Mouse (Mus musculus) c-Kit-positive CD71-negative TER-119-negative erythroid progenitor cells, embryonic 14.5 days (primary cell): ENCODE results near the gene Blnk.

Experiments
- DNase-seq: peaks from one replicate; pipeline ENCODE4 v3.0.0-alpha.2; 2013; ENCODE audit warnings: low read depth

Blnk gene

DNA sequence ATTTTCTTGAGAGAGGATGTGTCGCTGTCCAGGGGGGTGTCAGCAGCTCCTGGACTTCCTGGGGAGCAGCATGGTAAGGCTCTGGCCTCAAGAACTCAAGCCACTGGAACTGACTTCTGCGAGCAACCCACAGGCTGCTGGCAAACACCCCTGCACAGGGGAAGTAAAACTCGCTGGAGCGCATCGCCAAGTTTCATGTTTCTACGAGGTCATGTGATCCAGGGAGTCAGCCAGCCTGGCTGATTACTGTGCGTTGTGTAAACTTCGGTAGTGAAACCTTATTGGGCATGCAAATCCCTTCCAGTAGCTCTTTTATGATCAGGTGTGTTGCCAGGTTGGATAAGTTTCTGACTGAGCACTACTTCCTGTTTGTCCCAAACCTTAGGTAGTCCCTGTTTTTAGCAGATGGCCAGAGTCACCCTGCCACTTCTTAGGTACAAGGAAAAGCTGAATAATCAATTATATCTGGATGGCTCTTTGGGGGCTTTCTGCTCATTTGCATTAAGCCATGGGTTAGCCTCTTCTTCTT is at the start of gene Blnk:
Gene Blnk (minus strand): TSS at position 479 of the 529 bp plus-strand sequence.
- peak; percentile 37 for DNase-seq

DNA sequence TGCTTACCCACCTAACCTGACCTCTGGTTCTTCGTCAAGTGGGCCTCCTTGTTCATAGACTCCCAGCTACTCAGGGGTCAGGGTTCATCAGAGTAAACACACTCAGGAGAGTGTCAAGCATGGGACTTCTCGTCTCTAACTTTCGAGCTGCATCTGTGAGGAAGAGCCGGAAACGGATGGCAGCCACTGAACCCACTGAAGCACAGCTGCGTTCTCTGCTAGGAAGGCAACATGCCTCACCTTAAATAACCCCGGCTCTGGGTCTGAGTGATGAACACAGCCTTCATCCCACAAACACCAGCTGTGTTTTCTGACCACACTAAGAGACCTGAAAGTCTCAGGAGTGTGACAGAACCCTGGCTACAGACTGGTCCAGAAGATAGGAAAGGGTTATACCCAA is 44.8 kb upstream of the Blnk start:
- DNase-seq, result no peak

DNA sequence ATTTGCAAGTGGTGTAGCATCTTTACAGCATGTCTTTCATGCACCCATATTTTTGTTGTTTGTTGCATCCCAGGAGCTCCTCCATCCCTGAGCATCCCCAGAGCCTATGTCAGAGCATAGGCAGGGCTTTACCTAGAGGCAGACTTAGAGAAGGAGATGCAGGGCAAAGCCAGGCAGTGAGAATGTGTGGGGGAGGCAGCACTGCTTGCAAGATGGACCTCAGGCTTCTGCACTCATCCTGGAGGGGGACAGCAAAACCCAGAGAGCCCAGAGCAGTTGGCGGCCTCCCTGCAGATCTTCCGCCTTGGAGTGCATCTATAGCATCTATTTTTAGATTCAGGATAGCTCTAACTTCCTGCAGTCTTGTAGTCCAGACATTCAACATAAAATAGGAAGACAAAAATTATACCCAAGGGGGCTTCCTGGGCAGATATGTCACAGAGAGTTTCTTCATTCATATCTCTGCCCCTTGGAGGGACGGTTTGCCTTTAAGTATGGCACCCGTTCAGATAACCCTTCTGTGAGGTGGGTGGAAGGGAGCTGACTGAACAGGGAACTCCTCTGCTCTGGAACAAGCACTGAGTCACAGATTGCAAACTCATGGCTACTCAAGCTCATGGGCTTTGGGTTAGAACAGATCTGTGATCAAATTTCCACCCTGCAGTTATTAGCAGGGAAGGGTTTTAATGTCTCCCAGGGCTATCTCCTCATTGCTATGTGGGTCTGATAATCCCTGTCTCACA is 41.6 kb upstream of the Blnk start:
- no peak for DNase-seq

DNA sequence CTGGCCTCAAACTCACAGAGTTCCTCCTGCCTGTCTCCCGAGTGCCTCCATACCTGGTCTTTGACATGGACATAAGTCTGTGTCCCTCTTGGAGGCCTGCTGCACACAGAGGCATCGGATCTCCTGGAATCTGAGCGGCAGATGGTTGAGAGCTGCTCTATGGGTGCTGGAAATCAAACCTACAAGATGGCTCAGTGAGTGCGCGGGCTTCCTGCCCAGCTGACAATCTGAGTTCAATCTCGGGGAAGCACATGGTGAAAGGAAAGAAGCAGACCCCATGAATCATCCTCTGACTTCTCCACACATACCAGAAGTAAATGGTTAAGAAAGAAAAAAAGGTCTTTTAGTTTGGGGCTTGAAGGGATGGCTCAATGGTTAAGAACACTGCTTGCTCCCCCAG is 37.5 kb upstream of the Blnk start:
- DNase-seq, result no peak

DNA sequence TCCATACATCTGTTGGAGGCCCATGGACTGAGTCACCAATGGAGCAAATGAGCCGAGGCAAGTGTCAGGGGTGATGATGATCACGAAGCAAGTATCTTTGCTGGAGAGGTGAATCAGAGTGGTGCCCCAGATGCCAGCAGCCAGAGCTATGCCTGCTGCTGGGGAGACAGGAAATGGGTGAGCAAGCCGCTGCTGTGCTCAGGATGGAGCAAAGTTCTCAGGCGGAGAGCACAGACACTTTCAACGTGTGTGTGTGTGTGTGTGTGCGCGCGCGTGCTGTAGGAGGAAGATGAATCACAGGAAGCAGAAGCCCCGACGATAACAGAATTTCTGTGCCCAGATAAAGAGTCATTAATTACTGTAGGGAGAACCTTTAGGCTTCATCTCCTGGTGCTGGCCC is 36.7 kb upstream of the Blnk start:
- peak; percentile 55 for DNase-seq

DNA sequence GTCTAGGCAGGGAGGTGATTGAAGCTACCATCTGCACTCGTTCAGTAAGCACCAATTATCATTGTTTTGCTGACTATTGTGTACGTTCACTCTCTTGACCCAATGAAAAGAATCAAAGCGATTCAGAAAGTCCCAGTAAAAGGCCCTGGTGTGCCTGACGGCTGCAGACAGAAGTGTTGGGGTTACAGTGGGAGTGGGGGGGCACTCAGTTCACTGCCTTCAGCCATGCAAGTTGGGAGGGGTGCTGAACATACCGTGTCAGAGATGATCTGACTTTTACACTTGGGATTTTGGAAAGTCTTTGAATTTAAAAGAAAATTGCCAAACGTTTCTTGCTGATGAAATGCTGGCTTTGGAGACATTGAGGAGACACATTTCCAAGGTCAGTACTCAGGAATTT is 35.8 kb upstream of the Blnk start:
- DNase-seq, result no peak

DNA sequence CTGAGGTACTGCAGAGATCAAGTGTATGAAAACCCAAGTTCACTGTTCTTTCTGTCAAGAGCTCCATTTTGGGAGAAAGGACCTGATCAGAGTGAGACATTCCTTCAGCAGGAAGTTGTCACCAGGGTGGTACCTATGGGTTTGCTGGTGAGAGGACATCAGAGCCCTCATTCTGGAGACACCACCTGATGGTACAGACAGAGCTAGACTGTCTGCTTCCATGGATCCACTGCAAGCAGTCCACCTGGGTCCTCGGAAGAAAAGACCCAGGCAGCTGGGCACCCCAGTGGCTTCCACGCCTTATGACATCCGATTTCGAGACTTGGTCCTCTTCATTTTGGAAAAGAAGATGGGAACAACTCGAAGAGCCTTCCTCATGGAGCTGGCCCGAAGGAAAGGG is 34.9 kb upstream of the Blnk start, which contains the start of gene Dntt:
Gene Dntt (plus strand): TSS at position 57 of the 400 bp plus-strand sequence.
- DNase-seq, result no peak

DNA sequence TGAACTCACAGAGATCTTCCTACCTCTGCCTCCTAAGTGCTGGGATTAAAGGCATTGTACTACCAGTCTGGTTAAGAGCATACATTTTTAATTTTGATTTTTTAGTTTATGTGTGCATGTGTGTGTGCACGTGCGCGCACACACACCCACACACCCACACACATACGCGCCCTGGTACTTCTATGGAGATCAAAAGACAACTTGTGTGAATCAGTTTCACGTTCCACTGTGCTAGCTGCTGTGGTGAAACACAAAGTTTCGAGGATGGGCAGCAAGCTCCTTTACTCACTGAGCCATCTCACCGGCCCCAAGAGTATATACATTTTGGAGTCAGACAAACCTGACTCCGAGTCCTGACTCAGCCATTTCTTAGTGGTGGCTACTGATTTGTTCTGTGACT is 33.3 kb upstream of the Blnk start:
- no peak for DNase-seq

DNA sequence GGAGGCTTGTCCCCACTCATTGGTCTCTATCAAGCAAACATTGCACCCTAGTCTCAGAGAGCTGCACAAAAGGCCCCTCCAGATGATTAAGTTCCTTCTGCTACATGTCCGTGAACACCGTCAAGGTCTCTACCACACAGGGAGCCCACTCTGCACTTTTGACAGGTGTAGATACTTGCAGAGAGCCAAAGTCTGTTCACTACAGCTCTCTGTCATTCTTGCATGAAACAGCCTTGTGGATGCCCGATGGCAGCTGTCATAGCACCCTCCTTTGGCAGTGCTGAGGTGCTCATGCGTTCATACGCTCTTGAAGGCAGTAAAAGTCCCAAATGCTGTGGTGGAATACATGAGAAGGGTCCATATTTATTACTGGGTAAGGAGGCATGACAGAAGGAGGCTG is 32.7 kb upstream of the Blnk start:
- no peak for DNase-seq

DNA sequence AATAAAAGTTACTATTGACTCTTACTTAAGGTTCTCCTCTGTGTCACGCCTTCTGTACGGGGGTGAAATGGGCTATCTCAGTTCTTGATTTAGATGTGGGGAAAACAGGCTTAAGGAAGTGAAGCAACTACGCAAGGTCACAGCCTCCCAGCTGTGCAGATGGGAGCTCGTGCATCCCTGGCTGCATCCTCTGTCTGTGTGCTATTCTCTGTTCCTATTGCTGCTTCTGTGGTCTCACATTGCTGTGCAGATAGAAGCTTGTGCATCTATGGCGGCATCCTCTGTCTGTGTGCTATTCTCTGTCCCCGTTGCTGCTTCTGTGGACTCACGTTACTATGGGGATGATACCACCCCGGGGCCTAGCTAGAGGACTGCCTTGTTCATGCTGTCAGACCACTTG is 32.2 kb upstream of the Blnk start:
- DNase-seq, result no peak

DNA sequence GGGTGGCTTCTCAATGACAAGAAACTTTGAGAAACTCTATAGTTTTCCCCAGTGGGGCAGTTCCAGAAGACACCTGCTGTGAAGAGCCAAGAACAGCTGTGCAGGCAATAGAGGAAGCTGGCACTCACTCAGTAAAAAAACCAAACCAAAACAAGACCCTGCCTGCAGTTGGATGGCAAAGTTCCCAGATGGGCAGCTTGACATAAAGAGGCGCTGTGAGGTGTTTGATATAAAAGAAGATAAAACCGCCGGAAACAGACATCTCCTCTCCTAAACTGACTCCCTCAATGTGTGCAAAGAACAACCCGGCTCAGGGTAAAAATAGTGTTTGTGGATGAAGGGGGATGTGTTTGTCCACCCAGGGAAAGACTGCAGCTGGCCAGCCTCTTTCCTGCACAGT is 27.9 kb upstream of the Blnk start:
- DNase-seq, result no peak

DNA sequence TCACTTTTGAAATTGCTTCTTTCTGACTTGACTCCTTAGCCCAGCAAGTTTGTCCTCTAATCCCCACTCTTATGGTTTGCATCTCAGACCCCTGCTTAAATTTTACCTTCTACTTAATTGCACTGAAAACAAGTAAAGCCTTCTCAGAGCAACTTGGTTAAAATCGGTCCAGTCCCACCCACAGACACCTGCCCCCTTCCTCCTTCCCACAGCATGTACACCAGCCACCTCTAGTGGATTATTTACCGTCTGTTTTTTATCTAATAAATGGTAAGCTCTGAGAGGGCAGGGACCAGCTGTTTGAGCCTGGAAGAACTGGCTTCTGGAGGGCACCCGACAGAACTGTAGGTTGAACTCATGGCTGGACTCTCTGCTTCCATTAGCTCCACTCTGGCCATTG is 26.2 kb upstream of the Blnk start:
- no peak for DNase-seq

DNA sequence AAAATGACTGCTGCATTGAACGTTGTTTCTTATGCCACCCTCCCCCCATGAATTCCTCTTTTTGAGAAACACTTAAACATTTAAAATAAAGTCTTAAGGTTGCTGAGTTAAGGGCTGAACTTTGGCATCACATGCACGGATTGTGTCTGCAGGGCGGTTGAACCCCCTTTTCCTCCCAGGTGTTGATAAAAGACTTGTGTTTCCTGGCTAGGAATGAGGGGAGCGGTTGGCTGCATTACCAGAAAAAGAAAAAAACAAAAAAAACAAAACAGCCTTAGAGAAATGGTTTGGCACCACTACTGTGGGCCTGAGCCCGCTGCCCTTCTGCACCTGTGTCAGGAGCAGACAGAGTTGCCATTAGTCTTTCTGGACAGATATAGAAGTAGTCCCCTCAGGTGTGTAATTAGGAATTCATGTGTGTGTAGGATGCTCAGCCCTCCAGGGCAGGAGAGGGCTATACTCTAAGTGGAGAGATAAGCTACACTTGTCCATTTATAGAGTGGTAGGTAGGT is 24.9 kb upstream of the Blnk start:
- DNase-seq, result no peak

DNA sequence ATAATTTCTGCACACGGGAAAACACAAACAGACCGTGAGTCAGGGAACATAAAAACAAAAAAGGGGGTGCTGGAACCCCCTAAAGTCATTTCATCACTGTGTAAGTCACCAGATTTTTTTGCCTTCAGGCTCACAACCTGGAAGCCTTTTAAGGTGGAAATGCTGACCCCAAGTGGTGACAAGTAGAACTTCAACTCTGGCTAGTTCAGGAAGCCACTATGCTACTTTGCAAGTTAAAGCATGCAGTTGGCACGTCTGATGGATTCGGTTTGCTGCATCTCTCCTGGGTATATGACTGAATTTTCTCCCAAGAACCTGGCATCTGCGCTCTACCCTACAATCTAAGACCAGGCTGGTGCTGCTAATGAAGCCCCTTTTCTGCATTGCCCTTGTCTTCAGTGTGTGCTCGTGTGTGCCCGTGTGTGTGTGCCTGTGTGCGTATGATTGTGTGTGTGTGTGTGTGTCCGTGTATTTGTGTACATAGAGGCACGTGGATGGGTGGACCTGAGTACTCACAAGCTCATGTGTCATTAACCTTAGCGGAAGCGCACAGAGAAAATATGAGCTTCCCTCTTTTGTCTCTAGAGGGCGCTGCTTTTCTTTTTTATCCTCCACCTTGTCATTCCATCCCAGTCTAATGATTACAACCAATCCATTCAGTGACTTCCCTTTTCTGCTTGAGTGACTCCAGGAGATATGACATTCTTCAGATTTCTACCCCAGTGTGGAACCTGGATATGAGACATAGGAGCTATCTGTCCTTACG is 21.8 kb upstream of the Blnk start:
- peak; percentile 73 for DNase-seq

DNA sequence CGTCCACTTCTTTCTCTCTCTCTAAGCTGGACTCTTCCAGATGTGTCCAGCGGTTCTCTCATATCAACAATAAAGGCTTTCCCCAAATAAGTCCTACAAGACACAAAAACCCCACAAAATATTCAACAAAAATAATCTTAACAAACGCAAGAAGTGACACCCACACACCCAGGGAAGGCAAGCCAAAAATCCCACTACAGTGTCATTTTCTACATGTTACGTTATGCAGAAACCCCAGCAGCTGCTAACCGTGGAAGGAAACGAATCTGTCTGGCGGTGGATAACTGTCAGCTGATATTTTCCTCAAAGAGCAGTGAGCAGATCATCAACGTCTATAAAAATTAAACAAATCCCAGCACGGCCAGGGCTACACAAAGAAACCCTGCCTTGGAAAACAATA is 19.7 kb upstream of the Blnk start:
- DNase-seq, result no peak

DNA sequence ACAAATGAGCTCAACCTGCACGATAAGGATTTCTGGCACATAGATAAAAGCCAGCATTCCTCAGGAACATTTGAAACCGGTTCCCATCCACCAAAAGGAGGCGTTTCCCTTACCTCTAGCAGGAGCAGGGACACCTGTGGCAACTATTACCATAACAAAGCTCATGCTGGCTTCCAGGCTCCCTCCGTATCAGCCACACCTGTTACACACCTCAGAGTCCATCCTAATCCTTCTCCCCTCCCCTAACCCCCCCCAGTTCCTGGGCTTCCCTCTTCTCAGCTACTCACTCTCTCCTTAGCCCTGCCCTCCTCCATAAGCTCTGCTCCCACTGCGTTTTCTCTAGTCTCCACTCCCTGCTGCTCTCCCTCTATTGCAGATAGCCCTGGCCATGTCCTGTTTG is 19.3 kb upstream of the Blnk start:
- no peak for DNase-seq

DNA sequence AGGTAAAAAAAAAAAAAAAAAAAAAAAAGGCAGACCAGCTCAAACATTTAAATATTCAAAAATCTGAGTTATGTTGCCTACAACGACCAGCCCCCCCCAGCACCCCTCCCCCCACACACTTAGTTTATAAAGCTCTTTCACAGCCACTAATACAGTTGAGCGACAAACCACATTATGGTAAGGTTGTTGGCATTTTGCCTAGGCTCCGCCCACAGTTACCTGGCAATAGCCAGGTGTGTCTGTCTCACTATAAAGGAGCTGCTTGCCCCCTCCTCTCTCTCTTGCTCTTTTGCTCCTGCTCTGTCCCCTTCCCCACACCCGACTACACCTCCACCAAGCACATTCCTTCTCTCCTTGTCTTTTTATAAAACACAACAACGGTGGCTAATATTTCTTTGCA is 17.3 kb upstream of the Blnk start:
- DNase-seq, result no peak

DNA sequence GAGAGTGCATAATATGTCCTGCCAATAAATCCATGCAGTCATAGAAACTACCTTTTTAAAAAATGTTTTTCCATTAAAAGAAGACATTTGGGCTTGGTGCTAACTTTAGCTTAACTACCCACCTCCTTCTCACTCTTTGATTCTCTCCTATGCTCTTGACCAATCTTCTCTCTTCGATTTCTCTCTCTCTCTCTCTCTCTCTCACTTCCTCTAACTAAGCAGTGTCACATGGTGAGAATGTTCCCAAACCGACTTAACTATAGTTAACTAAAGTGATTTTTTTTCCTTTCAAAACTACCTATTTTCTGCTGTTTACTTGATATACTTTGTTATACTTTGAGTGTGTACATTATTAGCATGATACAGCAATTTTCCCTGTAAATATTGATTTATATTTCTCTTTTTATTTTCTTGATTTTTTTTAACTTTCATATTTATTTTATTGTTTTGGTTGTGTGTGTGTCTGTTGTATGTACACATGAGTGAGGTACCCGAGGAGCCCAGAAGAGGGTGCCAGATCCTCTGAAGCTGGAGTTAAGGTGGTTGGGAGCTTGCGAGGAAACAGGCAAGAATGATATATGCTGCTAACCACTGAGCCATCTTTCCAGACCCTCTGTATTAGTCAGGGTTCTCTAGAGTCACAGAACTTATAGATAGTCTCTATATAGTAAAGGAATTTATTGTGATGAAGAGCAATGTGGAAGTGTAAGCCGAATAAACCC is 14.5 kb upstream of the Blnk start:
- DNase-seq, result no peak

DNA sequence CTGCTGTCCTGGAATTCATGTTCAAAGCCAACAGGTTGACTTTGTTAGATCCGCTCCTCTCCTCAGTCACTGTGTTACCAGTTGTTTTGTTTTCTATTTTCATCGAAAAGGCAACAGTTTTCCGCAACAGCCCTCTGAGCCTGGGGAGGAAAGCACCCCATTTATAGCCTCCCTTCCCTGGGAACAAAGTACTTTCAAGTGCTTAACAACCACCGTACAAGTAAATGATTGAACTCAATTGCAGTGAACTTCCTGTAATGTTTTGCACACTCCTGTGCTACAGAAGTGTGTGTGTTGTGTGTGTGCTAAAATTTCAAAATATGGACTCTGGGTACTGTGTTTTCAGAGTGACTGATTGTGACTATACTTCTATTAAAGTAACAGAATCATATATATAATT is 13.4 kb upstream of the Blnk start:
- DNase-seq, result no peak

DNA sequence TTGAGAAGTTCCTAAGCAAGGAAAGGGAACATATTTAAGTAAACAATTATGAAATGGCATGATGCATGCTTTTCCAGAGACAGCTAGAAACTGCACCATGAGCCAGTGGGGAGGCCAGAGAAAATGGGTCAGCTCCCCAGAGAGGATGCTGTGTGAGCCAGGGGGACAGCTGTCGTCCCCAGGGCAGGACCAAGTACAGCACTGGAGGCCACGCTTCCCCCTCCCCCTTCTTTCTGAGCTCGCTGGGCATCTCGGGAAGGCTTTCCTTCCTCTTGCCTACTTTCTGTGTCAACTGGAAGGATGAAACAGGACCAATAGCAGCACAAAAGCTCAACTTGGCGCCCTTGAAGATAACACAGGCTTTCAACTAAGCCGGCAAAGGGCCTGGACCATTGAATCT is 13.0 kb upstream of the Blnk start:
- no peak for DNase-seq

DNA sequence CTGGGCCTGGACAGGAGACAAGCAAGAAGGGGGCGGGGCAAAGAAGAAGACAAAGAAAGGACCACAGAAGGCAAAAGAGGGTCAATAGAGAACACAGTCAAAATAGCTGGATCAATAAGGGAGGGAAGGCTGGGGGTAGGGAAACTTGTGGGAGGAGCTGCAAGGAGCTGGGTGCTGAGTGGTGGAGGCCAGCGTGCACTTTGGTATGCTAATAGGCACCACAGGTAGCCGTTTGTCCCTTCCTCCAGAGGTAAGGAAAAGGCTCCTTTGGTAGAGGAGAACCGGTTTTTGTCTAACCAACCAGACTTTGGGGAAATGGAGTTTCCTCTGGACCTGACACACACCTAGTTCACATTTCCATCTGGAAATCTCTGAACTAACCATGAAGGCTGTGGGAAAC is 12.3 kb upstream of the Blnk start:
- no peak for DNase-seq

DNA sequence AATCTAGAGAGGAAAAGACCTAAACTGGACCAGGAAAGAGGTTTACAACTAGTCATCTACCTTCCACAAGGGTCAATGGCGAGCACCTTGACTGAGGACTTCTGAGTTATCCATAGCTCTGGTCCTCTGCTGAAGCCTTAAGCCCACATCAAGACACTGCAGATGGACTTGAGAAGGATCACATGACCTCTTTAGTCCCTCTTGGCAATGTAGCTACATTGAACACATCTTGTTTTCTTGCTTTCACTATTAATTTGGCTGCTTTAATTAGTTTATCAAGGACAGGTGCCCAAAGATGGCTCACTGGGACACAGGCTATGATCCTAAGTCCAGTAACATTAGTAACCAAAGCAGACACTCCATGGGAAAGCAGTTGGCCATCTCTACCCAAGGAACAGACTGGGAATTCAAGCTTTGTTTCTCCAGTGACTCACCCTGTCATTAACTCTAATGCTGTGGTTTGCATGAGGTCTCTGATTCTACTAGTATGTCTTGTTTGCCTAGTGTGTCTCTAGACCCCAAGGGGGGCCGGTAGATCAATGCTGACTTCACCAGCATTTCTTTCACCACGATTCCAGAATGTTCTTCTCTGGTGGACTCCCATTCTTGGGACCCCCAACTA is 9.5 kb upstream of the Blnk start:
- DNase-seq, result no peak
